Comparison of ENCODE assay signal across 22 mouse cellular contexts in genomic region chr17:41512041-41512440, GRCm38 (mm10).
DNase-seq lines count a peak whose midpoint lies in the region; ATAC-seq and TF ChIP-seq lines count a peak whose summit lies in the region.
"Had no signal": no experiment of that assay in that cellular context is flagged by ENCODE, and none has a peak within 500 bp of the region (broad histone marks: within the 10 kb centered on the region; RNA-seq: fewer than 3 reads in every experiment).

No protein-coding gene starts in this region.

- no peak overlapping the region for H3K4me3 ChIP-seq in forebrain, postnatal 0 days (ENCODE audit: low read depth, low read length)
- no peak overlapping the region for H3K4me3 ChIP-seq in forebrain, embryonic 16.5 days (replicated peaks; ENCODE audit: low read length)
- H3K4me3 ChIP-seq in midbrain, postnatal 0 days (ENCODE audit: low read depth, low read length): no peak overlapping the region
- no peak overlapping the region for H3K4me3 ChIP-seq in midbrain, embryonic 13.5 days (replicated peaks)
- H3K4me3 ChIP-seq: embryonic facial prominence, embryonic 12.5 days; erythroblast, embryonic 14.5 days; forebrain, embryonic 13.5 days; heart, embryonic 15.5 days; intestine, embryonic 15.5 days had no signal

- no peaks in the 10 kb centered on the region for H3K36me3 ChIP-seq in forebrain, postnatal 0 days (ENCODE audit: insufficient read depth)
- no peaks in the 10 kb centered on the region for H3K36me3 ChIP-seq in forebrain, embryonic 16.5 days (ENCODE audit: control insufficient read depth, insufficient read depth)
- no peaks in the 10 kb centered on the region for H3K36me3 ChIP-seq in midbrain, postnatal 0 days (ENCODE audit: insufficient read depth, low read length)
- H3K36me3 ChIP-seq in midbrain, embryonic 13.5 days: no peaks in the 10 kb centered on the region
- H3K36me3 ChIP-seq: embryonic facial prominence, embryonic 12.5 days; heart, embryonic 15.5 days; intestine, embryonic 15.5 days had no signal

- TF ChIP-seq CTCF in forebrain, postnatal 0 days (IDR thresholded peaks at IDR 0.05; ENCODE audit: low read depth): no peak
- no peak for TF ChIP-seq CTCF in midbrain, postnatal 0 days (IDR thresholded peaks at IDR 0.05)

- H3K27ac ChIP-seq in forebrain, postnatal 0 days (ENCODE audit: low read depth, low read length): no peak overlapping the region
- H3K27ac ChIP-seq in forebrain, embryonic 16.5 days (ENCODE audit: low read length): no peak overlapping the region
- no peak overlapping the region for H3K27ac ChIP-seq in midbrain, postnatal 0 days (ENCODE audit: low read depth, low read length)
- H3K27ac ChIP-seq in midbrain, embryonic 13.5 days: no peak overlapping the region
- H3K27ac ChIP-seq: embryonic facial prominence, embryonic 12.5 days; forebrain, embryonic 13.5 days; heart, embryonic 15.5 days; hindbrain, embryonic 14.5 days; intestine, embryonic 15.5 days; liver, embryonic 14.5 days; macrophage had no signal

- DNase-seq in forebrain, postnatal 0 days: peak; percentile 40
- DNase-seq in midbrain, postnatal 0 days (ENCODE audit: low spot score): peak; percentile 71
- peak; percentile 2 for DNase-seq in fibroblast of lung, adult 2 months (ENCODE audit: low read depth)
- DNase-seq in kidney, postnatal 25 days: no peak
- DNase-seq in thymus, postnatal 0 days (ENCODE audit: low spot score): no peak
- DNase-seq: adrenal gland, adult 8-10 months; cerebellum, adult 9-11 months; heart, postnatal 36 days; kidney, postnatal 4 days; right cerebral cortex, postnatal 14 days; thymus, postnatal 25 days had no signal

- H3K9ac ChIP-seq in forebrain, postnatal 0 days: no peak overlapping the region
- no peak overlapping the region for H3K9ac ChIP-seq in forebrain, embryonic 16.5 days (replicated peaks; ENCODE audit: low read depth, low read length)
- H3K9ac ChIP-seq in midbrain, postnatal 0 days (replicated peaks; ENCODE audit: low read length, poor library complexity, severe bottlenecking): no peak overlapping the region
- no peak overlapping the region for H3K9ac ChIP-seq in midbrain, embryonic 13.5 days (replicated peaks)
- H3K9ac ChIP-seq: embryonic facial prominence, embryonic 12.5 days; forebrain, embryonic 13.5 days; heart, embryonic 15.5 days; hindbrain, embryonic 14.5 days; intestine, embryonic 15.5 days; liver, embryonic 14.5 days had no signal

- H3K4me1 ChIP-seq in forebrain, postnatal 0 days (ENCODE audit: insufficient read depth): no peaks in the 10 kb centered on the region
- H3K4me1 ChIP-seq in forebrain, embryonic 16.5 days (replicated peaks; ENCODE audit: control insufficient read depth, insufficient read depth, low read length): no peaks in the 10 kb centered on the region
- H3K4me1 ChIP-seq in midbrain, postnatal 0 days (ENCODE audit: insufficient read depth, low read length): no peaks in the 10 kb centered on the region
- no peaks in the 10 kb centered on the region for H3K4me1 ChIP-seq in midbrain, embryonic 13.5 days (replicated peaks)
- H3K4me1 ChIP-seq: embryonic facial prominence, embryonic 12.5 days; forebrain, embryonic 13.5 days; heart, embryonic 15.5 days; intestine, embryonic 15.5 days had no signal

- no peak overlapping the region for H3K4me2 ChIP-seq in forebrain, postnatal 0 days (ENCODE audit: low read depth)
- no peak overlapping the region for H3K4me2 ChIP-seq in forebrain, embryonic 16.5 days (ENCODE audit: low read length)
- no peak overlapping the region for H3K4me2 ChIP-seq in midbrain, postnatal 0 days (ENCODE audit: low read depth, low read length, poor library complexity, severe bottlenecking)
- H3K4me2 ChIP-seq in midbrain, embryonic 13.5 days (replicated peaks): no peak overlapping the region
- H3K4me2 ChIP-seq: embryonic facial prominence, embryonic 12.5 days; forebrain, embryonic 13.5 days; heart, embryonic 15.5 days; hindbrain, embryonic 14.5 days; intestine, embryonic 15.5 days had no signal

- no peaks in the 10 kb centered on the region for H3K9me3 ChIP-seq in forebrain, postnatal 0 days (ENCODE audit: low read length)
- H3K9me3 ChIP-seq in forebrain, embryonic 16.5 days (ENCODE audit: control insufficient read depth, low read length): no peaks in the 10 kb centered on the region
- H3K9me3 ChIP-seq in midbrain, postnatal 0 days (ENCODE audit: low read length): no peaks in the 10 kb centered on the region
- no peaks in the 10 kb centered on the region for H3K9me3 ChIP-seq in midbrain, embryonic 13.5 days
- H3K9me3 ChIP-seq: embryonic facial prominence, embryonic 12.5 days; forebrain, embryonic 13.5 days; heart, embryonic 15.5 days; intestine, embryonic 15.5 days had no signal

- peak; percentile 34; the same call in 1 of the 2 replicates for ATAC-seq in forebrain, postnatal 0 days
- no peak for ATAC-seq in forebrain, embryonic 16.5 days
- no peak for ATAC-seq in midbrain, postnatal 0 days (ENCODE audit: low FRiP score)
- ATAC-seq in midbrain, embryonic 13.5 days: no peak
- ATAC-seq: forebrain, embryonic 13.5 days; intestine, embryonic 15.5 days; midbrain, embryonic 16.5 days had no signal

- H3K27me3 ChIP-seq in forebrain, postnatal 0 days (ENCODE audit: insufficient read depth, low read length): no peaks in the 10 kb centered on the region
- no peaks in the 10 kb centered on the region for H3K27me3 ChIP-seq in forebrain, embryonic 16.5 days (replicated peaks; ENCODE audit: control insufficient read depth, insufficient read depth, low read length)
- no peaks in the 10 kb centered on the region for H3K27me3 ChIP-seq in midbrain, postnatal 0 days (ENCODE audit: insufficient read depth, low read length)
- no peaks in the 10 kb centered on the region for H3K27me3 ChIP-seq in midbrain, embryonic 13.5 days
- H3K27me3 ChIP-seq: embryonic facial prominence, embryonic 12.5 days; forebrain, embryonic 13.5 days; heart, embryonic 15.5 days; intestine, embryonic 15.5 days had no signal

Comparison
In these comparisons a context has a peak if more than half of its experiments do, and no peak if none do; other contexts are left out.
1. DNase-seq: peak in forebrain, postnatal 0 days (single experiment), midbrain, postnatal 0 days (single experiment) and fibroblast of lung, adult 2 months (single experiment); none in kidney, postnatal 25 days (0 of 2) and thymus, postnatal 0 days (single experiment).